Mouse (Mus musculus) frontal cortex, postnatal 10 days (tissue): ENCODE measurements around the gene Olfr1446.

Source experiments
- DNase-seq, 2 experiments: peaks; one replicate each; pipeline ENCODE4 v3.0.0; 2022; ENCODE audit warnings: low spot score in 2 of 2, mixed read lengths in 1 of 2

Gene Olfr1446

GRCm38 (mm10) chr19:12893424-12893823, at the start of gene Olfr1446:
Gene Olfr1446, minus strand, starts transcription at chr19:12893524.
- no peak for DNase-seq

- DNase-seq = no peak
These were observed 37.2 kb upstream of the Olfr1446 start, which contains the start of gene Olfr1449 for GRCm38 (mm10) chr19:12930540-12930939. Gene Olfr1449, plus strand, starts transcription at chr19:12930840.

GRCm38 (mm10) chr19:12924319-12924718, 31.0 kb upstream of the Olfr1446 start, which contains the start of gene Olfr1448:
Gene Olfr1448, minus strand, starts transcription at chr19:12924419.
- DNase-seq = no peak

GRCm38 (mm10) chr19:12903643-12904042, 10.3 kb upstream of the Olfr1446 start, which contains the start of gene Olfr1447:
Gene Olfr1447, minus strand, starts transcription at chr19:12903743.
- DNase-seq = no peak

- DNase-seq = no peak
These were observed 9.8 kb downstream of the Olfr1446 start, which contains the start of gene Olfr1445 for GRCm38 (mm10) chr19:12883555-12883954. Gene Olfr1445, plus strand, starts transcription at chr19:12883855.

- no peak for DNase-seq
These were observed 36.3 kb downstream of the Olfr1446 start, which contains the start of gene Olfr1444 for GRCm38 (mm10) chr19:12856983-12857382. Gene Olfr1444, plus strand, starts transcription at chr19:12857283.

- no peak for DNase-seq
These were observed 46.9 kb downstream of the Olfr1446 start, which contains the start of gene Gm5244 for GRCm38 (mm10) chr19:12846382-12846781. Gene Gm5244, plus strand, starts transcription at chr19:12846682.

- no peak for DNase-seq
These were observed 54.8 kb downstream of the Olfr1446 start for GRCm38 (mm10) chr19:12838507-12838906.
